Mouse (Mus musculus) brain, embryonic 14.5 days (tissue): Measurements from ENCODE around the gene Mtss1l.

Experiments used
- CTCF ChIP-seq: fragments of 200-500 bp; IDR thresholded peaks from 2 replicates; pipeline ENCODE4 v1.5.1; 2012; ENCODE audit warnings: inconsistent platforms, mild to moderate bottlenecking, moderate library complexity, borderline replicate concordance; ENCODE audit not compliant: insufficient read depth, insufficient read length; ENCODE audit errors: extremely low read depth
- POLR2A ChIP-seq: fragments of 200-500 bp; IDR thresholded peaks from 2 replicates; pipeline ENCODE4 v1.6.1; 2012; ENCODE audit warnings: mild to moderate bottlenecking, inconsistent platforms, borderline replicate concordance; ENCODE audit not compliant: poor library complexity, insufficient read depth, insufficient read length, severe bottlenecking; ENCODE audit errors: extremely low read depth

DNA sequence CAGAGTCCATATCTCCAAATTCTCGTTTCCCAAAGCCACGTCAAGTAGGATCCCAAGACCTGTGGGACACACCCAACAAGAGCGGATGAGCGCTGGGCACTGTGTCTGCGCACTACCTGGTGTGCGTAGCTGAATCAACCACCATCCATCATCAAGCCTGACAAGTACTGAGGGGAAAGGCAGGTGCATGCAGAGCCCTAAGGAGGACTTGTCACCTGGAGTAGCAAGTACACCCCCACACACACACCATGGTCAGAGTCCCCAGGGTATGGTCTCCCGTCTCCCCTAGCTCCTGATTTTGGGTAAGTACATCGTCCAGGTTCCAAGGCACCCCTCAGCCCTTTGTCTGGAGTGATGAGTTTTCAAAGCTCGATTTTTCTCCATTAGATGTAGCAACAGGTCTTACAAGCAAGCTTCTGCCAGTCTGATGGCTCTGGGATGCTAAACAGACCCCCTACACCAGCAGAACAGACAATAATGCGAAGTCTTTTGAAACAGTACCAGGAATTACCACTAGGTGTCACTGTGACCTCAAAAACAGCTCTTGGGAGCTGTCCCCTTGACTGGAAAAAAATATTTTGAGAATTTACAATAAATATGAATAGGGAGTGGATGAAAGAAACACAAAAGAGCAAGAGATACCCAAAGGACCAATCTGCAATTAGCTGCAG lies 28.4 kb downstream of the Mtss1l start:
- peak; percentile 67; the same call in 1 of the 2 replicates for TF ChIP-seq CTCF
- no peak for TF ChIP-seq POLR2A
